Comparison of ENCODE assay signal across 13 mouse cellular contexts in the genomic region with DNA sequence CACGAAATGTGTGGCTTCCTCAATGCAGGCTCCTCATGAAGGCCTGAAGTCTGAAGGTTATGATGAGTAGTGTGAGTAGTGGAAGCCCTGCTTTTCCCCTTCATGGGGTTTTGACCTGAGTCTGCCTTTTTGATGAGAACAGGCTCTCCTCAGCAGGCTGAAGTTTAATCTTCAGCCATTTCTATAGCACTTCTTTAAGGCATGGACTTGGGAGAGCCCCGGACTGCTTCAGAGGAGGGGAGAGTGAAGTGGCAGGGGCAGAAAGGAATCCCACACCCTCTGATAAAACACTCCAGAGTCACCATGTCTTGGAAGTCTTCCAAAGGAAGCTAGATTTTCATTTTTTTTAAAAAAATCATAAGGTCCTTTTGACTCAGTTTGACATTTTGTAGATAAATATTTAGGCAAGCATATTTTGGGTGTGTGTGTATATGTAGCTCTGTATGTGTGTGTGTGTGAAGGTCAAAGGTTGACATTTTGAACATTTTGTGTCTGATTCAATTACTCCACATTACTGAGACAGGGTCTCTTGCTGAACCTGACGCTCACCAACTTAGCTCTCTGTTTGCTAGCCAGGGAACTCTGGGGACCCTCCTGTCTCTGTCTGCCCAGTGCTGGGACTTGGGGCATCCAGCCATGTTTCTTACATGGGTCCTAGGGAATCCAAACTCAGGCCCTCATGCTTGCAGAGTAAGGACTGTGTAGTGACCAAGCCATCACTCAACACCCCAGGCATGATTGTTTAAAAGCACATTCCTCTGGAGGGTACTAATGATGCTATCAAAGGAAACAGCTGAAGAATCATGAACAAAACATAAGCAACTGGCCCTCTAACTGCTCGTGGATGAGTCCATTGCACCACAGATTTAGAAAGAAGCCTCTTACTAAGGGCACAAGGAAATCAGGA. TPM values are rescaled to one million over a fixed set of nuclear protein-coding genes. Genes with fewer than 3 reads are reported as not detected.
DNase-seq lines count a peak whose midpoint lies in the region; ATAC-seq and TF ChIP-seq lines count a peak whose summit lies in the region.
"Had no signal": no experiment of that assay in that cellular context is flagged by ENCODE, and none has a peak within 500 bp of the region (broad histone marks: within the 10 kb centered on the region; RNA-seq: fewer than 3 reads in every experiment).

No protein-coding gene starts in this region.

- H3K4me1 ChIP-seq in liver, adult 2 months (ENCODE audit: control insufficient read depth, insufficient read depth, low read length) = peaks cover 38% of the 10 kb centered on the region
- H3K4me1 ChIP-seq in intestine, embryonic 16.5 days (ENCODE audit: control insufficient read depth, insufficient read depth, low read length) = peaks cover 15% of the 10 kb centered on the region
- peaks cover 21% of the 10 kb centered on the region for H3K4me1 ChIP-seq in stomach, embryonic 15.5 days
- H3K4me1 ChIP-seq: limb, embryonic 13.5 days had no signal

- no peak for TF ChIP-seq CTCF in liver, adult 2 months (IDR thresholded peaks at IDR 0.05; ENCODE audit: low read depth, low read length)

- no peak overlapping the region for H3K4me3 ChIP-seq in liver, adult 2 months (ENCODE audit: insufficient read depth, low read depth, low read length)
- no peak overlapping the region for H3K4me3 ChIP-seq in intestine, embryonic 16.5 days (ENCODE audit: low read length)
- H3K4me3 ChIP-seq in stomach, embryonic 15.5 days (replicated peaks) = no peak overlapping the region
- H3K4me3 ChIP-seq: limb, embryonic 13.5 days had no signal

- intact Hi-C loops in left cerebral cortex, postnatal 4 days (cut with DNase I) = no loop called here

- H3K9me3 ChIP-seq in intestine, embryonic 16.5 days (ENCODE audit: control insufficient read depth, low read length) = no peaks in the 10 kb centered on the region
- H3K9me3 ChIP-seq in stomach, embryonic 15.5 days = no peaks in the 10 kb centered on the region
- H3K9me3 ChIP-seq: limb, embryonic 13.5 days had no signal

- no peaks in the 10 kb centered on the region for H3K27me3 ChIP-seq in liver, adult 2 months (ENCODE audit: control insufficient read depth, insufficient read depth, low read length)
- H3K27me3 ChIP-seq in intestine, embryonic 16.5 days (replicated peaks; ENCODE audit: control insufficient read depth, insufficient read depth, low read length) = no peaks in the 10 kb centered on the region
- no peaks in the 10 kb centered on the region for H3K27me3 ChIP-seq in stomach, embryonic 15.5 days (replicated peaks)
- H3K27me3 ChIP-seq: limb, embryonic 13.5 days had no signal

- H3K9ac ChIP-seq in liver, adult 2 months (ENCODE audit: low read depth, low read length) = peak overlapping the region; percentile 5; the same call in 1 of the 2 replicates
- no peak overlapping the region for H3K9ac ChIP-seq in intestine, embryonic 16.5 days (ENCODE audit: low read depth, low read length)
- H3K9ac ChIP-seq in stomach, embryonic 15.5 days = no peak overlapping the region
- H3K9ac ChIP-seq: limb, embryonic 13.5 days had no signal

- peak overlapping the region; percentile 80 for H3K27ac ChIP-seq in liver, adult 2 months (replicated peaks; ENCODE audit: insufficient read depth, low read depth, low read length)
- peak overlapping the region; percentile 90 for H3K27ac ChIP-seq in intestine, embryonic 16.5 days (ENCODE audit: low read length)
- peak overlapping the region; percentile 77 for H3K27ac ChIP-seq in stomach, embryonic 15.5 days
- H3K27ac ChIP-seq: limb, embryonic 13.5 days had no signal

- ATAC-seq in intestine, embryonic 16.5 days = peak; percentile 55
- peak; percentile 38; the same call in 1 of the 2 replicates for ATAC-seq in stomach, embryonic 15.5 days (ENCODE audit: insufficient read depth, low FRiP score, low read depth)
- ATAC-seq: forebrain, embryonic 16.5 days had no signal

- H3K36me3 ChIP-seq in liver, adult 2 months (ENCODE audit: control insufficient read depth, insufficient read depth, low read length) = no peaks in the 10 kb centered on the region
- H3K36me3 ChIP-seq in intestine, embryonic 16.5 days (ENCODE audit: control insufficient read depth, insufficient read depth, low read length) = no peaks in the 10 kb centered on the region
- H3K36me3 ChIP-seq in stomach, embryonic 15.5 days = no peaks in the 10 kb centered on the region
- H3K36me3 ChIP-seq: limb, embryonic 13.5 days had no signal

- H3K4me2 ChIP-seq in intestine, embryonic 16.5 days (ENCODE audit: low read depth, low read length) = no peak overlapping the region
- H3K4me2 ChIP-seq in stomach, embryonic 15.5 days = no peak overlapping the region
- H3K4me2 ChIP-seq: limb, embryonic 13.5 days had no signal

- TF ChIP-seq POLR2A in liver, adult 2 months (IDR thresholded peaks at IDR 0.05; ENCODE audit: extremely low read depth, insufficient read depth, low read length) = no peak

- peaks cover 14% of the 10 kb centered on the region; the same call in 1 of the 2 replicates for H3K79me2 ChIP-seq in liver, adult 2 months (ENCODE audit: control insufficient read depth, insufficient read depth, low read length)

- 56% methylated on average over 4 of the region's 4 CpGs for WGBS in liver, adult 2 months
- 45% methylated on average over 4 of the region's 4 CpGs for WGBS in intestine, embryonic 16.5 days
- 46% methylated on average over 4 of the region's 4 CpGs for WGBS in stomach, embryonic 15.5 days

- peak; percentile 62 for DNase-seq in heart, adult 11 months
- DNase-seq in heart, adult 8-10 months (ENCODE audit: low spot score) = no peak
- DNase-seq in liver, adult 2 months (ENCODE audit: extremely low read depth, low read depth, low spot score) = no peak
- DNase-seq in liver = no peak
- no peak for DNase-seq in left cerebral cortex, postnatal 4 days
- DNase-seq in layer of hippocampus, postnatal 14 days (ENCODE audit: low spot score in 2 of 2) = no peak
- DNase-seq: adrenal gland, adult 8-10 months; cerebellum, adult 11 months had no signal

RNA-seq across cellular contexts. Expression of a gene that starts 27.0 kb away (rescaled TPM):
- 1 to 10 TPM in 3 of 4 experiments, under 1 TPM in 1; 0.57 to 1.7 (median 1.2) TPM for total RNA-seq in heart, adult 8-10 months (2022)
- total RNA-seq in liver, adult 2 months (2014; rRNA removed) = 0.27 and 0.28 TPM in 2 replicates
- 0.83 and 0.99 TPM in 2 replicates for polyA plus RNA-seq in liver, adult 2 months (2012; rRNA removed)
- 1.0 and 1.5 TPM in 2 replicates for polyA plus RNA-seq in intestine, embryonic 16.5 days (2015; fragmentation: Nextera tagmentation; extraction: Ambion mirVana)
- 1.4 and 1.5 TPM in 2 replicates for polyA plus RNA-seq in stomach, embryonic 15.5 days (2015; fragmentation: Nextera tagmentation; extraction: Ambion mirVana)
- under 1 TPM in 1 of 2 experiments, not detected in 1; 0.28 TPM for total RNA-seq in left cerebral cortex, postnatal 4 days (2021)
- total RNA-seq in layer of hippocampus, postnatal 14 days (2021) = under 1 TPM in 1 of 2 experiments, not detected in 1; 0.55 TPM
- total RNA-seq: granulocyte monocyte progenitor cell, adult 5-6 weeks had no signal

RNA-seq across cellular contexts. Expression of a gene that starts 48.0 kb away (rescaled TPM):
- 1 to 10 TPM; 5.8 to 8.3 (median 7.4) TPM for total RNA-seq in heart, adult 8-10 months (2022)
- 2.1 and 3.0 TPM in 2 replicates for total RNA-seq in liver, adult 2 months (2014; rRNA removed)
- 4.5 and 6.5 TPM in 2 replicates for polyA plus RNA-seq in liver, adult 2 months (2012; rRNA removed)
- 10.9 and 11.0 TPM in 2 replicates for polyA plus RNA-seq in intestine, embryonic 16.5 days (2015; fragmentation: Nextera tagmentation; extraction: Ambion mirVana)
- polyA plus RNA-seq in stomach, embryonic 15.5 days (2015; fragmentation: Nextera tagmentation; extraction: Ambion mirVana) = 8.1 and 9.4 TPM in 2 replicates
- 1 to 10 TPM; 3.4 to 4.2 TPM for total RNA-seq in left cerebral cortex, postnatal 4 days (2021)
- total RNA-seq in layer of hippocampus, postnatal 14 days (2021) = 1 to 10 TPM; 5.0 to 5.3 TPM
